Mouse (Mus musculus) heart, embryonic 15.5 days (tissue): ENCODE data around the gene Adss. TPM values are rescaled to one million over a fixed set of nuclear protein-coding genes. Genes with fewer than 3 reads are reported as not detected.
"Not testable (repeated sequence)": the region's sequence is repeated elsewhere in the genome, so short reads cannot be mapped to it uniquely, and the experiment has no call there.

ENCODE experiments used
- ATAC-seq: fragments of 200-750 bp; cut with Nextera tagmentation; replicated peaks from 2 replicates; pipeline ENCODE4 v1.8.0; 2017; ENCODE audit warnings: low read depth, moderate TSS enrichment; ENCODE audit not compliant: insufficient number of reproducible peaks, insufficient read depth, low FRiP score
- H3K27ac ChIP-seq: fragments of 300-500 bp; sonication (generic); 2 replicates; pipeline ENCODE4 v1.5.1; 2015; ENCODE audit warnings: mild to moderate bottlenecking, inconsistent platforms
- H3K27me3 ChIP-seq: fragments of 300-500 bp; sonication (generic); 2 replicates; pipeline ENCODE4 v1.6.1; 2015; ENCODE audit warnings: inconsistent platforms
- H3K36me3 ChIP-seq: fragments of 300-500 bp; sonication (generic); 2 replicates; pipeline ENCODE4 v1.6.1; 2015; ENCODE audit warnings: mild to moderate bottlenecking, inconsistent platforms
- H3K4me1 ChIP-seq: fragments of 300-500 bp; sonication (generic); replicated peaks from 2 replicates; pipeline ENCODE4 v1.6.1; 2015; ENCODE audit warnings: inconsistent platforms
- H3K4me2 ChIP-seq: fragments of 300-500 bp; sonication (generic); 2 replicates; pipeline ENCODE4 v1.6.1; 2015; ENCODE audit warnings: inconsistent platforms, mild to moderate bottlenecking, moderate library complexity
- H3K4me3 ChIP-seq: fragments of 300-500 bp; sonication (generic); 2 replicates; pipeline ENCODE4 v1.5.1; 2015; ENCODE audit warnings: mild to moderate bottlenecking, inconsistent platforms
- H3K9ac ChIP-seq: fragments of 300-500 bp; sonication (generic); 2 replicates; pipeline ENCODE4 v1.6.1; 2015; ENCODE audit warnings: mild to moderate bottlenecking, inconsistent platforms
- H3K9me3 ChIP-seq: fragments of 300-500 bp; sonication (generic); replicated peaks from 2 replicates; pipeline ENCODE4 v1.6.1; 2016; ENCODE audit warnings: inconsistent platforms
- WGBS: fragments of 180-500 bp; shearing (Covaris S2); methylation state at CpG from one replicate; pipeline ENCODE4 v1.1.7; 2015; ENCODE audit warnings: mixed read lengths; 5-methylcytosine and 5-hydroxymethylcytosine counted together
- polyA plus RNA-seq: library from polyadenylated mRNA; unstranded; fragments of >200 nt; fragmentation: Nextera tagmentation; extraction: Ambion mirVana; gene quantifications from 2 replicates; pipeline ENCODE4 v1.2.1, GENCODE M21; 2015

Adss gene
- 19.3 and 22.7 TPM in 2 replicates for polyA plus RNA-seq

GRCm38 (mm10) chr1:177796193-177796939 is at the start of gene Adss:
TSS of gene Adss (minus strand) at chr1:177796511.
- ATAC-seq, result peak; percentile 100
- WGBS, result under 1% methylated on average over 64 of the region's 64 CpGs

DNA sequence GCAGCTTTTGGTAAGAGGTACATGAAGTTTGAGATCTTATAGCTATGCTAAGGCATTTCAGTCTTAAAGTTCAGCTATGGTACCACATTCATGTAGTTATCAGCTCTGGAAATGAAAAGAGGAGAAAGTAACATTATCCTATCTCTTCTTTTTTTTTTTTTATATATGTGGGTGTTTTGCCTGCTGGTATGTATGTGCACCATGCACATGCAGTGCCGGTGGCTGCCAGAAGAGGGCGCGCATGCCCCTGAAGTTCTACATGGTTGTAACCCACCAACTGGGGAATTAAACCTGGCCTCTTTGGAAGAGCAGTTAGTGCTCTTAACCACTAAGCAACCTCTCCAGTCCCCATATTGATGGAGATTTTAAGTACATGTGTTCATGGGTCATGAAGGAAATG is 49.5 kb upstream of the Adss start:
- H3K9me3 ChIP-seq, ATAC-seq, H3K9ac ChIP-seq, H3K4me3 ChIP-seq, H3K4me2 ChIP-seq, H3K4me1 ChIP-seq, H3K27me3 ChIP-seq, H3K27ac ChIP-seq, H3K36me3 ChIP-seq: not testable (repeated sequence)
- whole genome bisulfite sequencing, result 49% methylated on average over 3 of the region's 3 CpGs

More at GRCm38 (mm10) chr1:177796193-177796939, at the start of gene Adss:
- peaks cover 13% of the 10 kb centered on the region for H3K4me1 ChIP-seq
- H3K9ac ChIP-seq, result peak within 1 kb of the TSS; percentile 74
- no peaks in the 10 kb centered on the region for H3K27me3 ChIP-seq
- peak within 1 kb of the TSS; percentile 93 for H3K27ac ChIP-seq
- H3K9me3 ChIP-seq, result no peaks in the 10 kb centered on the region
- no peaks in the 10 kb centered on the region for H3K36me3 ChIP-seq
- H3K4me2 ChIP-seq, result peak within 1 kb of the TSS; percentile 67
- H3K4me3 ChIP-seq, result peak within 1 kb of the TSS; percentile 65

DNA sequence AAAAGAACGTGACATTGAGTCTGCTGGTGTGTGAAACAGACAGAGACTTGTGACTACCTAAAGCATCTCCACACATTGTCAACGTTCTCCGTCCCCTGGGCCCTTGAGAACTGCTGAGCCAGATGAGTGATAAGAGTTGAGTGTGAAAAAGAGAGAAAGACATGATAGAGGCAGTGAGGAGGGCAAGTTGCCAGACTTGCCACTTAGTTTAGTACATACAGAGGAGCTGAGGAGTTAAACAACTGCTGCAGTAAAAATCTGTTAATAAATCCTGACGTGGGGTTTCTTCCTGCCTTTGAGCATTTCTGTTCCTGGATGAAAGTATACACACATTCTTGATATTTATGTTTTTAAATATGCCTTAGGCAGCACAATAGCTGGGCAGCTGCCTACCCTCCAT is 31.5 kb upstream of the Adss start:
- not testable (repeated sequence) for H3K36me3 ChIP-seq

GRCm38 (mm10) chr1:177806772-177807171 is 10.5 kb upstream of the Adss start:
- H3K9me3 ChIP-seq, H3K4me3 ChIP-seq, ATAC-seq, H3K9ac ChIP-seq, H3K4me1 ChIP-seq, H3K27me3 ChIP-seq, H3K27ac ChIP-seq, H3K36me3 ChIP-seq, H3K4me2 ChIP-seq: not testable (repeated sequence)
- 7% methylated on average over 1 of the region's 1 CpGs for WGBS

More for the DNA sequence above, 31.5 kb upstream of the Adss start:
- not testable (repeated sequence) for H3K27me3 ChIP-seq, H3K4me1 ChIP-seq, H3K4me3 ChIP-seq, H3K9me3 ChIP-seq, H3K4me2 ChIP-seq, ATAC-seq, H3K9ac ChIP-seq
- peak overlapping the region; percentile 34; the same call in 1 of the 2 replicates for H3K27ac ChIP-seq
- WGBS, result 42% methylated on average over 4 of the region's 4 CpGs

DNA sequence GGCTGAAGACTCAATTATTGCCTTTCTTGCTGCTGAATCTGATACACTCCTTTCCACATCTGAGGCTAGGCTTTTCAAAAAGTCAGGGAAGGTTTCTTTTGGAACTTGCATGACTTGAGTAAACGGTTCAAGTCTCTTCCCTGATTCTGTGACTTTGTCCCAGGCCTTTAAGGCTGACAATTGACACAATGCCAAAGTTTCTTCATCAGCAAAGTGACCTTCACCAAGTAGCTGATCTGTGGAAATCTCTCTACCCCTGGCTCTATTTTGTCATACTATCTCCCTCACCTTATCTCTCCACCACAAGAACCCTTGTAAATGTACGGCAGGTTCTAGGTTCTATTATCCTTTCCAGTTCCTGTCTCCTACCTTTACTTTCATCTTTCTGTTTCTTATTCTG is 7.2 kb upstream of the Adss start:
- Histone ChIP-seq H3K4me3 (no peak overlapping the region), H3K27ac (no peak overlapping the region), H3K9me3 (no peaks in the 10 kb centered on the region), H3K4me2 (no peak overlapping the region), H3K27me3 (no peaks in the 10 kb centered on the region), H3K4me1 (no peaks in the 10 kb centered on the region), H3K36me3 (no peaks in the 10 kb centered on the region), H3K9ac (no peak overlapping the region)
- ATAC-seq, result no peak
- 47% methylated on average over 2 of the region's 2 CpGs for WGBS

DNA sequence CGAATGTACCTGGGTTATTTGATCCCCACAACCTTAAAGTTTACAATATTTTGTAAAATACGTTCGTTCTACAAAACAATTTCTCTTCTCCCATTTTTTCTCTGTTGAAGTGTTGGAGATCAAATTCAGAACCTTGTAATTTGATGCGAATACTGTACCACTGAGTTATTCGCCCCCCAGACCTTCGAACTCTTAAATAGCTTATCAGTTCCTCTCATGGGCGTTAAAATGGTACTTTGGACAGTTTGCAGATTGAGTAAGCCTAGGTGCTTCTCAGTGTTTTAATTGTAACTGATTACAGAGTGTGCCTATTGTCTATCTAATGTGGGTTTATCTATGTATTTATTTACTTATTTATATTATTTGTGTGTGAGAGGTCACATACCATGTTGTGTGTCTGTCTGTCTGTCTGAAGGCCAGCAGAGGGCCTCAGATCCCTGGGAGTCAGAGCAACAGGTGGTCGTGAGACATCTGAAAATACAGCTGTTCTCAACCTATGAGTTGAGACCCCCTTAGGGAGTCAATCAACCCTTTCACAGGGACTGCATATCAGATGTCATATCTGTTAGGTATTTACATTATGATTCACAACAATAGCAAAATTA is 942 bp upstream of the Adss start:
- Histone ChIP-seq H3K36me3 (no peaks in the 10 kb centered on the region), H3K27me3 (no peaks in the 10 kb centered on the region), H3K4me2 (peak overlapping the region; percentile 67), H3K9ac (no peak overlapping the region), H3K4me3 (no peak overlapping the region), H3K27ac (no peak overlapping the region), H3K4me1 (peaks cover 13% of the 10 kb centered on the region), H3K9me3 (no peaks in the 10 kb centered on the region)
- no peak for ATAC-seq
- WGBS, result 64% methylated on average over 8 of the region's 8 CpGs

GRCm38 (mm10) chr1:177795421-177796192 is 704 bp downstream of the Adss start:
- peak overlapping the region; percentile 65 for H3K4me3 ChIP-seq
- H3K4me1 ChIP-seq, result peaks cover 13% of the 10 kb centered on the region
- H3K36me3 ChIP-seq, result no peaks in the 10 kb centered on the region
- peak overlapping the region; percentile 74 for H3K9ac ChIP-seq
- no peaks in the 10 kb centered on the region for H3K27me3 ChIP-seq
- ATAC-seq, result peak; percentile 19; the same call in 1 of the 2 replicates
- peak overlapping the region; percentile 67 for H3K4me2 ChIP-seq
- WGBS, result under 1% methylated on average over 41 of the region's 41 CpGs
- peak overlapping the region; percentile 93 for H3K27ac ChIP-seq
- H3K9me3 ChIP-seq, result no peaks in the 10 kb centered on the region

DNA sequence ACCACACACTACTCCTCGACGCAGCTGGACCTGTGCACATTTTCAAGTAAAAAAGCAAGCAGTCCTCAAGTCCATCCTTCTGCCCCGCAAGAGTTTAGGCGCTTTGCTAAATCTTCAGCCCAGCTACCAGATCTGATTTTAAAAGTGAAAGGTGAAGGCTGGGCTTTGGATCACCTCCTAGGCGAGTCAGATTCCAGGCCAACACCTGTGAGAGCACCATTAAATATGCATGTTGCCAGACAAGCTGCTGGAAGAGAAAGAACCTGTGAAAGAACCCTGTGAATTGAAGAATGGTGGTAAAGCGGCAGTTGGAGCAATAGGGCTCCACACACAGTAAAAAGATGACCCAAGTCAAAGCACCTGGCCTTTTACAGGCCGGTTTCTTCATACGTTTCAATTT is 1.4 kb downstream of the Adss start:
- Histone ChIP-seq H3K4me1 (peaks cover 13% of the 10 kb centered on the region), H3K36me3 (no peaks in the 10 kb centered on the region), H3K9ac (peak overlapping the region; percentile 74), H3K4me2 (peak overlapping the region; percentile 67), H3K27ac (0 out of 2 replicates have a peak overlapping the region, but pooled peaks have one; percentile 4), H3K4me3 (peak overlapping the region; percentile 65), H3K27me3 (no peaks in the 10 kb centered on the region), H3K9me3 (no peaks in the 10 kb centered on the region)
- 10% methylated on average over 8 of the region's 8 CpGs for WGBS
- ATAC-seq, result no peak

- peaks cover 13% of the 10 kb centered on the region for H3K4me1 ChIP-seq
- H3K4me2 ChIP-seq, result no peak overlapping the region
- H3K27ac ChIP-seq, result no peak overlapping the region
- H3K9me3 ChIP-seq, result no peaks in the 10 kb centered on the region
- ATAC-seq, result no peak
- no peaks in the 10 kb centered on the region for H3K27me3 ChIP-seq
- H3K9ac ChIP-seq, result no peak overlapping the region
- H3K4me3 ChIP-seq, result no peak overlapping the region
- no peaks in the 10 kb centered on the region for H3K36me3 ChIP-seq
- WGBS, result 84% methylated on average over 3 of the region's 3 CpGs
Measured at GRCm38 (mm10) chr1:177792835-177793234, 3.5 kb downstream of the Adss start.

DNA sequence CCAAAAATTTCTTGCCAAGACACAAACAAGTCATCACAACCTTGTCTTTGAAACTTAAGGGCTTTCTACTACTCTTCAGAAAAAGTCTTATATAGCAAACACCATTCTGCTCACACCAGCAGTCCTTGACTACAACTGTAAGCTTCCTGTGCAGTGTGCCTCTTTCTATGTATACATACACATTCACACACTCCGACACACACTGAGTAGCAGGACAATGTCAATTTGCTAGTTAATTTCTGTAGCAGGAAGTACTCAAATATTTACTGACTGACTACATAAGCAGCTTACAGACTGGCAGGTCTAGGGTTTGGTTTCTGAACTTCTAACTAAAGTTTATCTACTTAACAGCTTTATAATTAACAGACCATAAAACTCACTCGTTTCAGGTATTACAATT is 18.9 kb downstream of the Adss start:
- H3K4me3 ChIP-seq, result no peak overlapping the region
- H3K4me2 ChIP-seq, result no peak overlapping the region
- no peak overlapping the region for H3K9ac ChIP-seq
- H3K36me3 ChIP-seq, result peaks cover 44% of the 10 kb centered on the region
- no peak overlapping the region for H3K27ac ChIP-seq
- no peaks in the 10 kb centered on the region for H3K4me1 ChIP-seq
- no peak for ATAC-seq
- no peaks in the 10 kb centered on the region for H3K27me3 ChIP-seq
- 88% methylated on average over 2 of the region's 2 CpGs for WGBS
- H3K9me3 ChIP-seq, result no peaks in the 10 kb centered on the region

GRCm38 (mm10) chr1:177768931-177769330 is 27.4 kb downstream of the Adss start:
- H3K4me3 ChIP-seq, result no peak overlapping the region
- no peaks in the 10 kb centered on the region for H3K27me3 ChIP-seq
- H3K9ac ChIP-seq, result no peak overlapping the region
- no peak overlapping the region for H3K4me2 ChIP-seq
- peaks cover 47% of the 10 kb centered on the region for H3K36me3 ChIP-seq
- no peak for ATAC-seq
- no peak overlapping the region for H3K27ac ChIP-seq
- H3K4me1 ChIP-seq, result no peaks in the 10 kb centered on the region
- no peaks in the 10 kb centered on the region for H3K9me3 ChIP-seq
